Mouse (Mus musculus) myocyte (in vitro differentiated cells): ENCODE results near the gene Sult1a1.

Experiments used
- CEBPB ChIP-seq: IDR thresholded peaks from 2 replicates; pipeline ENCODE4 v1.6.1; 2011; ENCODE audit warnings: mild to moderate bottlenecking, moderate library complexity; ENCODE audit not compliant: poor library complexity, insufficient read depth, severe bottlenecking
- E2F4 ChIP-seq: IDR thresholded peaks from one replicate; pipeline ENCODE4 v1.6.1; 2011; ENCODE audit warnings: mild to moderate bottlenecking, control low read depth, moderate library complexity; ENCODE audit not compliant: insufficient read depth
- MAX ChIP-seq: IDR thresholded peaks from one replicate; pipeline ENCODE4 v1.6.1; 2011; ENCODE audit warnings: low read depth, mild to moderate bottlenecking, control low read depth
- MYOD1 ChIP-seq, 3 experiments: IDR thresholded peaks; one replicate each; pipeline ENCODE4 v1.6.1; 2011; ENCODE audit warnings: control low read depth in 2 of 3, low read depth in 2 of 3, mild to moderate bottlenecking in 2 of 3, moderate library complexity in 1 of 3; ENCODE audit not compliant: insufficient read length in 2 of 3, control insufficient read depth in 1 of 3
- MYOG ChIP-seq, 3 experiments: IDR thresholded peaks; one replicate each; pipeline ENCODE4 v1.6.1; 2011; ENCODE audit warnings: control low read depth in 2 of 3, low read depth in 2 of 3, mild to moderate bottlenecking in 2 of 3; ENCODE audit not compliant: insufficient read length in 2 of 3, control insufficient read depth in 1 of 3, insufficient read depth in 1 of 3
- POLR2A ChIP-seq: IDR thresholded peaks from one replicate; pipeline ENCODE4 v1.6.1; 2011; ENCODE audit warnings: low read depth, mild to moderate bottlenecking, control low read depth, moderate library complexity; ENCODE audit not compliant: insufficient read length
- POLR2AphosphoS2 ChIP-seq: IDR thresholded peaks from one replicate; pipeline ENCODE4 v1.6.1; 2011; ENCODE audit warnings: low read depth, control low read depth; ENCODE audit not compliant: insufficient read length
- SRF ChIP-seq: IDR thresholded peaks from one replicate; pipeline ENCODE4 v1.6.1; 2011; ENCODE audit warnings: low read depth; ENCODE audit not compliant: control insufficient read depth, insufficient read length
- TCF12 ChIP-seq: IDR thresholded peaks from one replicate; pipeline ENCODE4 v1.6.1; 2011; ENCODE audit warnings: mild to moderate bottlenecking, control low read depth; ENCODE audit not compliant: poor library complexity, insufficient read depth, severe bottlenecking
- USF1 ChIP-seq: IDR thresholded peaks from one replicate; pipeline ENCODE4 v1.6.1; 2011; ENCODE audit warnings: low read depth, mild to moderate bottlenecking, control low read depth, moderate library complexity

GRCm38 (mm10) chr7:126700063-126701015, 24.1 kb upstream of the Sult1a1 start:
- TF ChIP-seq POLR2AphosphoS2: no peak
- TF ChIP-seq POLR2A: no peak
- TF ChIP-seq E2F4: no peak
- TF ChIP-seq MAX: no peak
- TF ChIP-seq USF1: no peak
- no peak for TF ChIP-seq TCF12
- TF ChIP-seq MYOD1 (IDR thresholded peaks at IDR 0.05; ENCODE audit: control insufficient read depth in 1 of 3, insufficient read length in 2 of 3, low read depth in 2 of 3): no peak
- no peak for TF ChIP-seq CEBPB
- no peak for TF ChIP-seq SRF
- TF ChIP-seq MYOG (IDR thresholded peaks at IDR 0.05; ENCODE audit: control insufficient read depth in 1 of 3, insufficient read depth in 1 of 3, insufficient read length in 2 of 3, low read depth in 2 of 3): no peak
